Mouse (Mus musculus) heart, adult 2 months (tissue): ENCODE measurements around the gene Hspa1a. TPM values are rescaled to one million over a fixed set of nuclear protein-coding genes. Genes with fewer than 3 reads are reported as not detected.
A peak's percentile ranks its signal among the peaks of the same experiment; 100 is the strongest.
"Not testable (repeated sequence)": the region's sequence is repeated elsewhere in the genome, so short reads cannot be mapped to it uniquely, and the experiment has no call there.

Experiments
- DNase-seq, 2 experiments: peaks; one replicate each; pipeline ENCODE4 v3.0.0; 2021
- H3K27ac ChIP-seq: fragments of 200-600 bp; 2 replicates; pipeline ENCODE4 v1.8.1; 2022
- H3K27me3 ChIP-seq: fragments of 200-500 bp; 2 replicates; pipeline ENCODE4 v1.6.1; 2012; ENCODE audit warnings: mild to moderate bottlenecking, low read length, inconsistent platforms, mixed read lengths; ENCODE audit not compliant: control insufficient read depth, insufficient read depth
- H3K36me3 ChIP-seq: fragments of 200-500 bp; 2 replicates; pipeline ENCODE4 v1.6.1; 2012; ENCODE audit warnings: low read length, inconsistent platforms; ENCODE audit not compliant: control insufficient read depth, insufficient read depth
- H3K4me1 ChIP-seq: fragments of 200-500 bp; 2 replicates; pipeline ENCODE4 v1.6.1; 2011; ENCODE audit warnings: low read length; ENCODE audit not compliant: control insufficient read depth, insufficient read depth
- H3K4me3 ChIP-seq: fragments of 200-600 bp; 2 replicates; pipeline ENCODE4 v1.8.1; 2022
- H3K79me2 ChIP-seq: fragments of 200-500 bp; replicated peaks from 2 replicates; pipeline ENCODE4 v1.6.1; 2012; ENCODE audit warnings: mild to moderate bottlenecking, inconsistent platforms, low read length, moderate library complexity, mixed read lengths; ENCODE audit not compliant: control insufficient read depth, insufficient read depth
- H3K9ac ChIP-seq: fragments of 200-500 bp; 2 replicates; pipeline ENCODE4 v1.6.1; 2012; ENCODE audit warnings: low read depth, mild to moderate bottlenecking, control low read depth, inconsistent platforms, low read length, mixed read lengths
- CTCF ChIP-seq: fragments of 200-600 bp; IDR thresholded peaks from 2 replicates; pipeline ENCODE4 v1.8.1; 2022; ENCODE audit warnings: antibody characterized with exemption, mild to moderate bottlenecking, moderate library complexity
- EP300 ChIP-seq: fragments of 200-500 bp; IDR thresholded peaks from 2 replicates; pipeline ENCODE4 v1.6.1; 2011; ENCODE audit warnings: low read depth, low read length, control low read depth; ENCODE audit not compliant: insufficient read depth
- POLR2A ChIP-seq: fragments of 200-500 bp; IDR thresholded peaks from 2 replicates; pipeline ENCODE4 v1.6.1; 2011; ENCODE audit warnings: mild to moderate bottlenecking, low read depth, low read length, control low read depth; ENCODE audit not compliant: insufficient read depth
- WGBS: fragments of 180-500 bp; shearing (Covaris S2); methylation state at CpG from one replicate; pipeline ENCODE4 v1.1.7; 2018; 5-methylcytosine and 5-hydroxymethylcytosine counted together
- intact Hi-C: fragments of 180-260 bp; cut with DNase I; formaldehyde crosslinking; loops from one replicate; pipeline ENCODE4 v1.15.1; 2025
- polyA plus RNA-seq: library from polyadenylated mRNA; depleted of rRNA; stranded (reverse); fragments of >200 nt; gene quantifications from 2 replicates; pipeline ENCODE4 v1.2.3, GENCODE M21; 2012
- total RNA-seq, 2 experiments: library from RNA; stranded (reverse); gene quantifications; 2 replicates each; pipeline ENCODE4 v1.2.3; 2021

The Hspa1a gene
- total and polyA plus RNA-seq, 3 experiments = 3.3 to 9.8 (median 5.9) TPM

GRCm38 (mm10) chr17:34959130-34959778 is 12.7 kb downstream of the Hspa1a start, which contains the start of gene Hspa1b:
Gene Hspa1b (minus strand): TSS chr17:34959238.
- DNase-seq = peak; percentile 92 to 95
- intact Hi-C loops, H3K36me3 ChIP-seq, H3K79me2 ChIP-seq, H3K27me3 ChIP-seq, H3K4me1 ChIP-seq: not testable (repeated sequence)
- Histone ChIP-seq H3K9ac (peak within 1 kb of the TSS; percentile 97), H3K4me3 (peak within 1 kb of the TSS; percentile 80), H3K27ac (peak within 1 kb of the TSS; percentile 100)
- peak; percentile 89 for TF ChIP-seq EP300
- TF ChIP-seq POLR2A = peak; percentile 94
- WGBS = under 1% methylated on average over 32 of the region's 32 CpGs

DNA sequence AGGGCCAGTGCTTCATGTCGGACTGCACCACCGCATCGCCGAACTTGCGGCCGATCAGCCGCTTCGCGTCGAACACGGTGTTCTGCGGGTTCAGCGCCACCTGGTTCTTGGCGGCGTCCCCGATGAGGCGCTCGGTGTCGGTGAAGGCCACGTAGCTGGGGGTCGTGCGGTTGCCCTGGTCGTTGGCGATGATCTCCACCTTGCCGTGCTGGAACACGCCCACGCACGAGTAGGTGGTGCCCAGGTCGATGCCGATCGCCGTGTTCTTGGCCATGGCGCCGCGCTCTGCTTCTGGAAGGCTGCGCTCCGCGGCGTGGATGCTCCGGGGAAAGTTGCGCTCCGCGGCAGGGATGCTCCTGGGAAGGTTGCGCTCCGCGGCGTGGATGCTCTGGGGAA is 13.2 kb downstream of the Hspa1a start:
- H3K79me2 ChIP-seq, H3K4me1 ChIP-seq, H3K27me3 ChIP-seq, intact Hi-C loops, H3K36me3 ChIP-seq: not testable (repeated sequence)
- Histone ChIP-seq H3K27ac (peak overlapping the region; percentile 77), H3K4me3 (peak overlapping the region; percentile 53), H3K9ac (peak overlapping the region; percentile 82)
- WGBS = 0% methylated on average over 23 of the region's 47 CpGs
- DNase-seq = peak in 1 of 2 experiments; percentile 51

DNA sequence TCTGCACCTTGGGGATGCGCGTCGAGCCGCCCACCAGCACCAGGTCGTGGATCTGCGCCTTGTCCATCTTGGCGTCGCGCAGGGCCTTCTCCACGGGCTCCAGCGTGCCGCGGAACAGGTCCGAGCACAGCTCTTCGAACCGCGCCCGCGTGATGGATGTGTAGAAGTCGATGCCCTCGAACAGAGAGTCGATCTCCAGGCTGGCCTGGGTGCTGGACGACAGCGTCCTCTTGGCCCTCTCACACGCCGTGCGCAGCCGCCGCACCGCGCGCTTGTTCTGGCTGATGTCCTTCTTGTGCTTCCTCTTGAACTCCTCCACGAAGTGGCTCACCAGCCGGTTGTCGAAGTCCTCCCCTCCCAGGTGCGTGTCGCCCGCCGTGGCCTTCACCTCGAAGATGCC is 14.0 kb downstream of the Hspa1a start:
- WGBS = 19% methylated on average over 26 of the region's 40 CpGs
- H3K27ac ChIP-seq, H3K9ac ChIP-seq, intact Hi-C loops, H3K36me3 ChIP-seq, H3K27me3 ChIP-seq, H3K4me1 ChIP-seq, DNase-seq, H3K4me3 ChIP-seq, H3K79me2 ChIP-seq: not testable (repeated sequence)

- H3K27ac ChIP-seq, H3K4me3 ChIP-seq, intact Hi-C loops, H3K36me3 ChIP-seq, DNase-seq, H3K79me2 ChIP-seq, H3K27me3 ChIP-seq, H3K4me1 ChIP-seq: not testable (repeated sequence)
- peak overlapping the region; percentile 49; the same call in 1 of the 2 replicates for H3K9ac ChIP-seq
- 8% methylated on average over 34 of the region's 40 CpGs for WGBS
Observed at GRCm38 (mm10) chr17:34957291-34957690, 14.7 kb downstream of the Hspa1a start.

DNA sequence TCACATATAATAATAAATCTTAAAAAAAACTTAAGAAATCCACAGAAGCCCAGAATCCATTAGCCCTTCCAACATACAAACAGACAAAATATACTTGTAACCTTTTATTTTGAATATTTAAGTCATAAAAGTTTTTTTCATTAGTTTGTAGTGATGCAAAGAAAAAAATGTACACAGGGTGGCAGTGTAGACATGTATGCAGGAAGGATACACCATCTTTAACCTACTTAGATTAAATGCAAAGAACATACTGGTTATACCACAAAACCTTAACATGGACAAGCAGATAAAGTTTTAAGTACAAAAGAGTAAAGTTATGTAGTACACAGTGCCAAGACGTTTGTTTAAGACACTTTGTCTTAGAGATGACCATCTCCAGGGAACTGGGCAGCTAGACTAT is 15.6 kb downstream of the Hspa1a start:
- Histone ChIP-seq H3K36me3 (no peaks in the 10 kb centered on the region; the same call in 1 of the 2 replicates), H3K4me3 (no peak overlapping the region), H3K27ac (no peak overlapping the region), H3K9ac (no peak overlapping the region), H3K79me2 (no peaks in the 10 kb centered on the region), H3K4me1 (peaks cover 1% of the 10 kb centered on the region; the same call in 1 of the 2 replicates), H3K27me3 (no peaks in the 10 kb centered on the region)
- WGBS = 19% methylated on average over 1 of the region's 1 CpGs
- intact Hi-C loops = no loop called here
- TF ChIP-seq EP300 = no peak
- TF ChIP-seq POLR2A = no peak
- TF ChIP-seq CTCF = peak; percentile 66
- DNase-seq = no peak

GRCm38 (mm10) chr17:34955884-34956283 is 16.1 kb downstream of the Hspa1a start:
- 72% methylated on average over 3 of the region's 3 CpGs for whole genome bisulfite sequencing
- no peak for DNase-seq
- intact Hi-C loops = no loop called here
- H3K4me1 ChIP-seq = peaks cover 1% of the 10 kb centered on the region; the same call in 1 of the 2 replicates
- H3K79me2 ChIP-seq = no peaks in the 10 kb centered on the region
- H3K36me3 ChIP-seq = no peaks in the 10 kb centered on the region; the same call in 1 of the 2 replicates
- no peaks in the 10 kb centered on the region for H3K27me3 ChIP-seq
- H3K27ac ChIP-seq = no peak overlapping the region
- TF ChIP-seq EP300 (no peak), CTCF (no peak), POLR2A (no peak)
- no peak overlapping the region for H3K9ac ChIP-seq
- no peak overlapping the region for H3K4me3 ChIP-seq

- intact Hi-C loops = no loop called here
- Histone ChIP-seq H3K9ac (no peak overlapping the region), H3K4me3 (no peak overlapping the region), H3K79me2 (no peaks in the 10 kb centered on the region), H3K36me3 (no peaks in the 10 kb centered on the region), H3K27ac (no peak overlapping the region), H3K27me3 (no peaks in the 10 kb centered on the region), H3K4me1 (no peaks in the 10 kb centered on the region; the same call in 1 of the 2 replicates)
- TF ChIP-seq POLR2A (no peak), EP300 (no peak), CTCF (no peak)
- 91% methylated on average over 4 of the region's 4 CpGs for WGBS
- no peak for DNase-seq
Observed at GRCm38 (mm10) chr17:34954831-34955230, 17.1 kb downstream of the Hspa1a start.
